Mouse (Mus musculus) right cerebral cortex, postnatal 25 days (tissue): ENCODE results near the gene Mrpl28.
"Not testable (repeated sequence)": the region's sequence is repeated elsewhere in the genome, so short reads cannot be mapped to it uniquely, and the experiment has no call there.

Experiments used
- DNase-seq: peaks from one replicate; pipeline ENCODE4 v3.0.0; 2022

Gene Mrpl28

GRCm38 (mm10) chr17:26116503-26117258 is 6.6 kb upstream of the Mrpl28 start:
- DNase-seq = no peak

- peak; percentile 52 for DNase-seq
These were observed 3.3 kb upstream of the Mrpl28 start for GRCm38 (mm10) chr17:26119766-26120710.

- no peak for DNase-seq
These were observed 714 bp upstream of the Mrpl28 start for GRCm38 (mm10) chr17:26122431-26123140.

DNA sequence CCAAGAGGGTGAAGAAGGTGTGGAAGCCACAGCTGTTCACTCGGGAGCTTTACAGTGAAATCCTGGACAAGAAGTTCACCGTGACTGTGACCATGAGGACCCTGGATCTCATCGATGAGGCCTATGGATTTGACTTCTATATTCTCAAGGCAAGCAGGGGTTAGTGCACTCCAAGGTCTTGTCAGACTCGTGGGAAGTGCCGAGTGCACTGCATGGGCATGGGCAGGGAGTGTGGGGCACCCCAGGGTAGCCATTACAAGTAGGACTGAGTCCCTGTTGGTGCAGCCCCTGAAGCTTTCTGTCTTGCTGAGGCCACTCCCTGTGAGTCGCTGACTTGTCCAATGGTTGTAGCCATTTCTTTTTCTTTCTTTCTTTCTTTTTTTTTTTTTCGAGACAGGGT is 1.3 kb downstream of the Mrpl28 start:
- no peak for DNase-seq

- no peak for DNase-seq
These were observed 1.9 kb downstream of the Mrpl28 start for GRCm38 (mm10) chr17:26125226-26125625.

GRCm38 (mm10) chr17:26131062-26131732 is 7.9 kb downstream of the Mrpl28 start:
- no peak for DNase-seq

GRCm38 (mm10) chr17:26131856-26132853 is 8.9 kb downstream of the Mrpl28 start:
- no peak for DNase-seq

- no peak for DNase-seq
These were observed 13.9 kb downstream of the Mrpl28 start for GRCm38 (mm10) chr17:26137106-26137750.

DNA sequence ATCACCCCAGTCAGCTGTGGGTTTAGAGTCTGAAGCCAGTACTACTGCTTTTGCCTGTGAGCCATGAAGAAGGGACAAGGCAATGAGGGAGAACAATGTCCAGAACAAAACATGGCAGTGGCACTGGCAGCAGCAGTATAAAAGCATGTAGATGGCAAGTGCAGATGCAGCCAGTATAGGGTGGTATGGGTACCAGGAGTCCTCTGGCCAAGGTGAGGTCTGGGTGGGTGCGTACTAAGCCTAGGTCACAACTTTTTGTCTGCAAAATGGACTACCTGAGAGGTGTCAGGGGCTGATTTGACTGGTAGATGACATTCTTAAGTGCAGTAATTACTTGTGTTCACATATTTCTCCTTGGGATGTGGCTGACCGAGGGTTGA is 14.4 kb downstream of the Mrpl28 start:
- no peak for DNase-seq

GRCm38 (mm10) chr17:26138239-26138836 is 15.0 kb downstream of the Mrpl28 start, which contains the start of gene Axin1:
Gene Axin1 (plus strand): TSS chr17:26138688.
- DNase-seq = peak; percentile 92

- no peak for DNase-seq
These were observed 15.6 kb downstream of the Mrpl28 start for GRCm38 (mm10) chr17:26138901-26139381.

GRCm38 (mm10) chr17:26142796-26143195 is 19.5 kb downstream of the Mrpl28 start:
- DNase-seq = no peak

- no peak for DNase-seq
These were observed 20.1 kb downstream of the Mrpl28 start for GRCm38 (mm10) chr17:26143386-26143785.

DNA sequence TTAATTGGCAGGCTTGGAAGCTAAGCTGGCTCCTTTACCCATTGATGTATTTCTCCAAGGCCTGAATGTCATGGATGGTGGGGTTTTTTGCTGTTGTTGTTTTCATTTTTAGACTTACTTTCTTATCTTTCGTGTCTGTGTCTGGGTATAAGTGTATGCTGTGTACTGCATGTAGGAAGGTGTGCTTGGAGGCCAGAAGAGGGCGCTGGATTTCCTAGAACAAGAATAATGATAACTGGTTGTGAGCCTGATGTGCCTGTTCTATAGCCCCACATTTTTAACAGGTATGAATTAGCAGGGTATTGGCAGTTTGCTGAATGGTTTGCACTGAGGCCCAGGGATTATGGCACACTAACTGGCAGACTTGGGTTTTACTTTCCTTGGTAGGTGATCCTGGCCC is 25.8 kb downstream of the Mrpl28 start:
- no peak for DNase-seq

DNA sequence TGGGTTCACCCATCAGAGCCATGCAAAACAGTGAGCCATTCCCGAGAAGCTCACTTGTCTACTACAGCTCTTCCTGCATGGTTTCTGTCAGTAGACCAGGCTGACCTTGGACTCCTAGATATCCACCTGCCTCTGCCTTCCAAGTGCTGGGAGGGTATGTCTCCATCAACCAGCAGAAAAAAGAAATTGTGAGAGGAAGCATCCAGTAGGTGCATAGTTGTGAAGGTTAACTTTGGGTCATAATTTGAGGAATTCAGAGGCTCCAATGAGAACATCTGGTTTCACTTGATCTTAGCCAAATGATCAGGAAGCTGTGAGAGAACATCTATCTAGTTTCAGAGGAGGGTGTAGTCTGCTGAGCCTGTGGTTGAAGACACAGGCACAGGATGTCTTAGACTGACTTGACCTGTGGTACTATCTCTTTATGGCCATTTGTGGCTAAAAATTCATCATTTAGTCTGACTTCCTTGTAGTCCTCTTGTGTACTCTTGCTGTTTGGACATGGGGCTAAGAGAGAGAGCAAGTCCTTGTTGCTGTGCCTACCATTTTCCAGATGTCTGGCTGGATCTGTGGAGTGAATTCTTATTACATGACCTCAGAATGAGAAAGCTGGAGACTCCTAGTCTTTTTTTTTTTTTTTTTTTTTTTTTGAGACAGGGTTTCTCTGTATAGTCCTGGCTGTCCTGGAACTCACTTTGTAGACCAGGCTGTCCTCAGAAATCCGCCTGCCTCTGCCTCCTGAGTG is 28.8 kb downstream of the Mrpl28 start:
- no peak for DNase-seq

- no peak for DNase-seq
These were observed 39.4 kb downstream of the Mrpl28 start for GRCm38 (mm10) chr17:26162736-26163135.

DNA sequence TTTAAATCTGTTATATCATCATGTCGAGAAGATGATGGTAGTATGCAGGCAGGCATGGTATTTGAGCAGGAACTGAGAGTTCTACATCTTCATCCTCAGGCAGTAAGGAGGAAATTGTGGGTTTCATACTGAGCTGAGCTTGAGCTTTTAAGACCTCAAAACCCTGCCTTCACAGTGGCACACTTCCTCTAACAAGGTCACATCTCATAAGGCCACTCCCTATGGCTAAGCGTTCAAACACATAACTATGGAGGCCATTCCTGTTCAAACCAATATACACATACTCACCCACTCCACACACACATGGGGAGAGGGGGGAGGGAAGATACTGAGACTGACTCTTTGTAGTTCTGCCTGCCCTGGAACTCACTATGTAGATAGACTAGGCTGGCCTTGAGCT is 44.7 kb downstream of the Mrpl28 start:
- no peak for DNase-seq

GRCm38 (mm10) chr17:26175248-26175647 is 51.9 kb downstream of the Mrpl28 start:
- not testable (repeated sequence) for DNase-seq
